Comparison of ENCODE assay signal across 8 mouse cellular contexts in genomic region chr9:107602068-107602648, GRCm38 (mm10). TPM values are rescaled to one million over a fixed set of nuclear protein-coding genes. Genes with fewer than 3 reads are reported as not detected.
DNase-seq lines count a peak whose midpoint lies in the region; ATAC-seq and TF ChIP-seq lines count a peak whose summit lies in the region.

No protein-coding gene starts in this region.

- no peak overlapping the region for H3K4me2 ChIP-seq in hindbrain, embryonic 11.5 days (replicated peaks; ENCODE audit: low read depth, low read length)
- no peak overlapping the region for H3K4me2 ChIP-seq in lung, postnatal 0 days (replicated peaks; ENCODE audit: low read depth, low read length)

- H3K9me3 ChIP-seq in hindbrain, embryonic 11.5 days (ENCODE audit: control insufficient read depth, low read length) = no peaks in the 10 kb centered on the region
- H3K9me3 ChIP-seq in lung, postnatal 0 days (ENCODE audit: low read length) = no peaks in the 10 kb centered on the region

- DNase-seq in Muller cell, postnatal 12 days (ENCODE audit: inconsistent ontology term) = peak; percentile 81
- DNase-seq in cerebellum, postnatal 14 days = peak; percentile 98 to 100
- DNase-seq in frontal cortex, postnatal 10 days (ENCODE audit: low spot score in 2 of 2) = peak; percentile 78 to 91
- peak; percentile 98 for DNase-seq in hindbrain, embryonic 11.5 days (ENCODE audit: low spot score)
- DNase-seq in layer of hippocampus, adult 9-11 months = peak; percentile 85
- peak; percentile 91 for DNase-seq in lung, postnatal 0 days (ENCODE audit: low spot score)
- peak; percentile 97 for DNase-seq in ovary, postnatal 10 days (ENCODE audit: low spot score)
- peak; percentile 87 for DNase-seq in thymus, postnatal 0 days (ENCODE audit: low spot score)

- no peak overlapping the region for H3K9ac ChIP-seq in hindbrain, embryonic 11.5 days (ENCODE audit: low read depth, low read length)
- no peak overlapping the region for H3K9ac ChIP-seq in lung, postnatal 0 days (replicated peaks; ENCODE audit: low read depth)

- peak; percentile 99 for TF ChIP-seq CTCF in lung, postnatal 0 days (IDR thresholded peaks at IDR 0.05)

- no peaks in the 10 kb centered on the region for H3K27me3 ChIP-seq in hindbrain, embryonic 11.5 days (ENCODE audit: control insufficient read depth, insufficient read depth, low read length)
- H3K27me3 ChIP-seq in lung, postnatal 0 days (replicated peaks; ENCODE audit: insufficient read depth, low read length) = no peaks in the 10 kb centered on the region

- H3K4me1 ChIP-seq in hindbrain, embryonic 11.5 days (replicated peaks; ENCODE audit: control insufficient read depth, insufficient read depth, low read length) = peaks cover 13% of the 10 kb centered on the region
- H3K4me1 ChIP-seq in lung, postnatal 0 days (ENCODE audit: insufficient read depth, low read depth, low read length) = no peaks in the 10 kb centered on the region

- WGBS in hindbrain, embryonic 11.5 days = 12% methylated on average over 10 of the region's 10 CpGs
- WGBS in lung, postnatal 0 days = 11% methylated on average over 10 of the region's 10 CpGs

- H3K4me3 ChIP-seq in hindbrain, embryonic 11.5 days (ENCODE audit: low read depth, low read length) = no peak overlapping the region
- H3K4me3 ChIP-seq in lung, postnatal 0 days (ENCODE audit: low read depth, low read length) = no peak overlapping the region

- no peak for TF ChIP-seq EP300 in lung, postnatal 0 days (IDR thresholded peaks at IDR 0.05)

- no peaks in the 10 kb centered on the region for H3K36me3 ChIP-seq in hindbrain, embryonic 11.5 days (ENCODE audit: control insufficient read depth, insufficient read depth, low read length)
- no peaks in the 10 kb centered on the region for H3K36me3 ChIP-seq in lung, postnatal 0 days (ENCODE audit: insufficient read depth, low read length)

- H3K27ac ChIP-seq in hindbrain, embryonic 11.5 days (ENCODE audit: low read depth, low read length) = no peak overlapping the region
- H3K27ac ChIP-seq in lung, postnatal 0 days (ENCODE audit: low read length) = no peak overlapping the region

- peak; percentile 34; the same call in 1 of the 2 replicates for ATAC-seq in hindbrain, embryonic 11.5 days (ENCODE audit: low FRiP score)
- peak; percentile 60 for ATAC-seq in lung, postnatal 0 days

RNA-seq across cellular contexts. Expression of gene Sema3b, which starts 6.9 kb away (rescaled TPM):
- 1.4 and 1.6 TPM in 2 replicates for polyA plus RNA-seq in hindbrain, embryonic 11.5 days (2014; fragmentation: Nextera tagmentation; extraction: Ambion mirVana)
- polyA plus RNA-seq in lung, postnatal 0 days (2015; fragmentation: Nextera tagmentation; extraction: Ambion mirVana) = 31.9 and 34.3 TPM in 2 replicates
- polyA plus RNA-seq in thymus, postnatal 0 days (2015; fragmentation: Nextera tagmentation; extraction: Ambion mirVana) = 1.4 and 1.8 TPM in 2 replicates

RNA-seq across cellular contexts. Expression of gene Ifrd2, which starts 14.7 kb away (rescaled TPM):
- 26.9 and 27.7 TPM in 2 replicates for polyA plus RNA-seq in hindbrain, embryonic 11.5 days (2014; fragmentation: Nextera tagmentation; extraction: Ambion mirVana)
- polyA plus RNA-seq in lung, postnatal 0 days (2015; fragmentation: Nextera tagmentation; extraction: Ambion mirVana) = 22.4 and 24.1 TPM in 2 replicates
- polyA plus RNA-seq in thymus, postnatal 0 days (2015; fragmentation: Nextera tagmentation; extraction: Ambion mirVana) = 43.6 and 48.7 TPM in 2 replicates

RNA-seq across cellular contexts. Expression of gene Hyal3, which starts 21.5 kb away (rescaled TPM):
- polyA plus RNA-seq in hindbrain, embryonic 11.5 days (2014; fragmentation: Nextera tagmentation; extraction: Ambion mirVana) = 0.18 and 0.39 TPM in 2 replicates
- 1.7 and 2.2 TPM in 2 replicates for polyA plus RNA-seq in lung, postnatal 0 days (2015; fragmentation: Nextera tagmentation; extraction: Ambion mirVana)
- polyA plus RNA-seq in thymus, postnatal 0 days (2015; fragmentation: Nextera tagmentation; extraction: Ambion mirVana) = 0.90 and 1.2 TPM in 2 replicates

RNA-seq across cellular contexts. Expression of gene Naa80, which starts 23.5 kb away (rescaled TPM):
- 10.5 and 11.3 TPM in 2 replicates for polyA plus RNA-seq in hindbrain, embryonic 11.5 days (2014; fragmentation: Nextera tagmentation; extraction: Ambion mirVana)
- 17.9 and 22.0 TPM in 2 replicates for polyA plus RNA-seq in lung, postnatal 0 days (2015; fragmentation: Nextera tagmentation; extraction: Ambion mirVana)
- polyA plus RNA-seq in thymus, postnatal 0 days (2015; fragmentation: Nextera tagmentation; extraction: Ambion mirVana) = 18.4 and 23.1 TPM in 2 replicates

RNA-seq across cellular contexts. Expression of gene Hyal1, which starts 25.4 kb away (rescaled TPM):
- polyA plus RNA-seq in hindbrain, embryonic 11.5 days (2014; fragmentation: Nextera tagmentation; extraction: Ambion mirVana) = 3.6 and 4.4 TPM in 2 replicates
- 9.7 and 11.0 TPM in 2 replicates for polyA plus RNA-seq in lung, postnatal 0 days (2015; fragmentation: Nextera tagmentation; extraction: Ambion mirVana)
- 6.1 and 9.0 TPM in 2 replicates for polyA plus RNA-seq in thymus, postnatal 0 days (2015; fragmentation: Nextera tagmentation; extraction: Ambion mirVana)

Comparison
In these comparisons a context has a peak if more than half of its experiments do, and no peak if none do; other contexts are left out.
1. RNA of gene Sema3b, which starts 6.9 kb away (polyA plus RNA-seq): 31.9 to 34.3 TPM in lung, postnatal 0 days; 1.4 to 1.8 TPM in thymus, postnatal 0 days and 1.4 to 1.6 TPM in hindbrain, embryonic 11.5 days; every median in the first group is over 10 times any median in the second.
2. Peak in every context shown above with its lines, with median percentiles within 50 percentile points of each other: DNase-seq.